Mouse (Mus musculus) frontal cortex, postnatal 10 days (tissue): ENCODE results near the gene C030005K15Rik.
"Not testable (repeated sequence)": the region's sequence is repeated elsewhere in the genome, so short reads cannot be mapped to it uniquely, and the experiment has no call there.

ENCODE experiments used
- DNase-seq, 2 experiments: peaks; one replicate each; pipeline ENCODE4 v3.0.0; 2022; ENCODE audit warnings: low spot score in 2 of 2, mixed read lengths in 1 of 2

The C030005K15Rik gene

GRCm38 (mm10) chr10:97726655-97727054 lies at the start of gene C030005K15Rik:
Gene C030005K15Rik (minus strand): TSS chr10:97726755.
- DNase-seq = not testable (repeated sequence)

- peak in 1 of 2 experiments; percentile 6 for DNase-seq
These were observed 41.7 kb upstream of the C030005K15Rik start for GRCm38 (mm10) chr10:97768171-97768749.

DNA sequence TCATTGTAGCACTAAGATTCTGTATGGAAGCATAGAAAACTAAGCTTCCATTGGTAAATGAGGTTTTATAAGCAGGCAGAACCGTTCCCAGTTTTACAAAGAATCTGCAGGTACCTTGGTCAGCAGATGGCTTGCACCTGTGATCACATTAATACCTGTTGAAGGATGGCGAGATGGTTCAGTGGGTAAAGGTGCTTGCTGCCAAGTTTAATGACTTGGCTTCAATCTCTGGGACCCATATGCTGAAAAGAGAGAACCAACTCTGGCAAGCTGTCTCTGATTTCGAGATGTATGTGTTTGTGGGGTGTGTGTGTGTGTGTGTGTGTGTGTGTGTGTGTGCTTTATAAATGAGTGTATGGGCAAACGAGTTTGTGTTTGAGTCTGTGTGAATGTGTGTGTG lies 27.3 kb upstream of the C030005K15Rik start:
- DNase-seq = no peak

GRCm38 (mm10) chr10:97747231-97747630 lies 20.7 kb upstream of the C030005K15Rik start:
- DNase-seq = no peak

GRCm38 (mm10) chr10:97725929-97726328 lies 626 bp downstream of the C030005K15Rik start:
- DNase-seq = no peak

- DNase-seq = no peak
These were observed 3.8 kb downstream of the C030005K15Rik start for GRCm38 (mm10) chr10:97722709-97723108.

GRCm38 (mm10) chr10:97720625-97721024 lies 5.9 kb downstream of the C030005K15Rik start:
- no peak for DNase-seq

DNA sequence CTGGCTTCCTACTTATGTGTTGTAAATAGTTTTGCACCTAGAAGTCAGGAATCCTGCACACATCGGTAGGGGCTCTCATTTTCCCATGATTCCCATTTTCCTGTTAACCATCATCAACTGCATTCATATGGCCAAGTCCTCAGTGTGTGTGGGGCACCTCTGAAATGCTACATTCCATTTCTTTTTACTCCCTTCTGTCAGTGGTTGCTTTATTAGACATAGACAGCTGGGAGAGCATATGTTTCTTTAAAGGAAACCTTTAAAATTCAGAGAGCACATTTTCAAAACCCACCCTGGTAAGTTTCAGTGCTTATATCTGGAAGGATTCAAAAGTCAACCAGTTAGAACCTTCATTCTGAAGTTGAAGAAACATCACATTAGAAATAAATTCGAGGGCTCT lies 8.5 kb downstream of the C030005K15Rik start:
- no peak for DNase-seq

- DNase-seq = no peak
These were observed 9.3 kb downstream of the C030005K15Rik start for GRCm38 (mm10) chr10:97717233-97717632.

GRCm38 (mm10) chr10:97715289-97715906 lies 11.2 kb downstream of the C030005K15Rik start:
- DNase-seq = no peak

- no peak for DNase-seq
These were observed 12.0 kb downstream of the C030005K15Rik start for GRCm38 (mm10) chr10:97714584-97714983.

- DNase-seq = no peak
These were observed 13.9 kb downstream of the C030005K15Rik start for GRCm38 (mm10) chr10:97712687-97713086.

DNA sequence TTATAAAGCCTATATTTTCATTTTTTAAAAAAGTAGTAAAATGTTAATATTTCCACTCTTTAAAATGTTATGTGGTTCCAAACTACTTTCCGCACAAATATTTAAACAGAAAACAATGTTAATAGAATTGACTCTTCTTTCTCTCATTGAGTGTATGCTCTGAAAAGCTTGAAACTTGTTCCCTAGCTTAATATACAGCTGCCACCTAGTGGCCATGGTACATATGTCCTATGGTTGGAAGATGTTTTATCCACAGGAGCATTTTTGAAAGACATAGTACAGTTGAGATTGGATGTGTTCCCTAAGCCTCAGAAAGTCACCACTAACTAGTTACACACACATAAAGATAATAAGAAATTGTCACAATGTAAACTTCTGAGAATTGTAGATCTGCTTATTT lies 22.0 kb downstream of the C030005K15Rik start:
- DNase-seq = no peak

GRCm38 (mm10) chr10:97702321-97702720 lies 24.2 kb downstream of the C030005K15Rik start:
- no peak for DNase-seq

DNA sequence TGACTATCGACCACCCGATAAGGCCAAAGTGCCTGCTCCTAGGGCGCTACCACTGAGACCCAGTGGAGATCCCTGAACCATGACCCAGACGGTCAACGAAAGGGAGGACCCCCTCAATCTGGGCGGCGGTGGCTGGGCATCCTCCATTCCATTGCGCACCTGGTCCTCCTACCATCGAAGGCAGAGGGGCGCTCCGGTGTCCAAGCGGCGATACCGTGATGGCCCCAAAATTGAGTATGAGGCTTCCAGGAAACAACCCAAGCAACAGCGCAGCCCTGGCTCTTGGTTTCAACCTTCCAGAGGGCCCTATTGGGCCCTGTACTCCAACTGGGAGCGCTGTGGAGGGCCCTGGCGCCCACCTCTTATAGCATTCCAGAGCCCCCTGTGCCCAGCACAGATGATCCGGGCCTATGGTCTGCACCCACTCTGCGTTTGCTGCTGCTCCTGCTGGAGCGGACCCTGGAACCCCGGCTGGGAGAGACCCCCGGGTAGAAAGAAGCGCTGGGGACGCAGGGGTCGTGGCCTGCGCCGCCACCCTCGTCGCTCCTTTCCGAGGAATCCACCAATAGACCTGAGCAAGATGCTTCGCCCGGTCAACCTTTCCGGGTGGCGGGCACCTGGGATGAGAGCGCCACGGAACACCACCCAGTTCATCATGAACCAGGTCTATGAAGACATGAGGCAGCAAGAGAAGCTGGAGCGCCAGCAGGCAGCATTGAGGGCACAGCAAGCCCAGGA lies 33.0 kb downstream of the C030005K15Rik start:
- no peak for DNase-seq

DNA sequence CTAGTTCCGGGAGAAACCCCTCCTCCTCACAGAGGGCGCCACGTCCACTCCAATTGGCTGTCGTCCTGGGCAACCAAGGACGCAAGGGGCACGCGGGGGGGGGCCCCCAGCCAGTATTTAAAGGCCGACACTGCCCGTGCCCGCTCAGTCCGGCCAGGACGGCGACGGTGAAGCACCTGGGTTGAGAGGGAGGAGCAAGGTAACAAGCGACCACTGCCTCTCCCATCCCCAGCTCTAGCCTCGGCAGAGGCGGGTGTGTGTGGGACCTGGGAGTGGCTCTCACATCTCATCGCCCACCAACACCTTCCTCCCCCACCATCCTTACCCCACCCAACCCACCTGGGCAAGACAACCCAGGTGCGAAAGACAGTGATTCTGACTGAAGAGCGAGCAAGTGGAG lies 33.6 kb downstream of the C030005K15Rik start, which contains the start of gene Ccer1:
Gene Ccer1 (plus strand): TSS at position 147 of the 400 bp plus-strand sequence.
- DNase-seq = no peak

- DNase-seq = no peak
These were observed 37.1 kb downstream of the C030005K15Rik start for GRCm38 (mm10) chr10:97689425-97689824.

DNA sequence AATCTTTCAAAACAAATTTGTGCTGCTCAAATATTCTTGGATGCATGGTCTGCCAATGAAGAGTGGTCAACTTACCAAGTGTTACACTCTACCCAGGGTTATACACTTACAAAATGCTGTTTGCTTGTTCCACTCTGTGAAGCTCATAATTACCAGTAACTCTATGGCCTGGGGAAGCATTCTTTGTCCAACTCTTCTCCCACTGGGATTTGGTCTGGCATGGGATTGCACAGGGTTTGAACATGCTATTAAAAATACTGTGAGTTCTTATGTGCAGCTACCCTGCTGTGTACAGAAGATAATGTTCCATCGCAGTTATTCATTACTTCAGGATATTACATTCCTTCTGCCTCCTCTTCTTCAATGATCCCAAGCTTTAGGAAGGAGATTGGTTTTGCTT lies 39.4 kb downstream of the C030005K15Rik start:
- no peak for DNase-seq

GRCm38 (mm10) chr10:97682981-97683380 lies 43.6 kb downstream of the C030005K15Rik start:
- no peak for DNase-seq
